Mouse (Mus musculus) thymus, adult 2 months (tissue): ENCODE measurements around the gene Sall1. TPM values are rescaled to one million over a fixed set of nuclear protein-coding genes. Genes with fewer than 3 reads are reported as not detected.

Experiments used
- DNase-seq: peaks from one replicate; pipeline ENCODE4 v3.0.0; 2021
- H3K27ac ChIP-seq: fragments of 200-500 bp; 2 replicates; pipeline ENCODE4 v1.5.1; 2012; ENCODE audit warnings: low read length, control low read depth; ENCODE audit not compliant: control insufficient read depth, insufficient read depth
- H3K27me3 ChIP-seq: fragments of 200-500 bp; 2 replicates; pipeline ENCODE4 v1.6.1; 2012; ENCODE audit warnings: mild to moderate bottlenecking, low read length, moderate library complexity, mixed read lengths; ENCODE audit not compliant: control insufficient read depth, insufficient read depth
- H3K36me3 ChIP-seq: fragments of 200-500 bp; 2 replicates; pipeline ENCODE4 v1.6.1; 2012; ENCODE audit warnings: mild to moderate bottlenecking, low read length, moderate library complexity; ENCODE audit not compliant: control insufficient read depth, insufficient read depth
- H3K4me1 ChIP-seq: fragments of 200-500 bp; replicated peaks from 2 replicates; pipeline ENCODE4 v1.6.1; 2012; ENCODE audit warnings: low read length; ENCODE audit not compliant: control insufficient read depth, insufficient read depth
- H3K4me3 ChIP-seq: fragments of 200-500 bp; 2 replicates; pipeline ENCODE4 v1.5.1; 2012; ENCODE audit warnings: mild to moderate bottlenecking, low read length, control low read depth, moderate library complexity; ENCODE audit not compliant: control insufficient read depth, insufficient read depth
- CTCF ChIP-seq: fragments of 200-500 bp; IDR thresholded peaks from 2 replicates; pipeline ENCODE4 v1.5.1; 2012; ENCODE audit warnings: mild to moderate bottlenecking, control low read depth, low read length, moderate library complexity, borderline replicate concordance; ENCODE audit not compliant: control insufficient read depth, poor library complexity, insufficient read depth; ENCODE audit errors: extremely low read depth
- POLR2A ChIP-seq: fragments of 200-500 bp; IDR thresholded peaks from 2 replicates; pipeline ENCODE4 v1.6.1; 2012; ENCODE audit warnings: mild to moderate bottlenecking, low read length, control low read depth, moderate library complexity; ENCODE audit not compliant: control insufficient read depth, poor library complexity, insufficient read depth; ENCODE audit errors: extremely low read depth
- WGBS: fragments of 180-500 bp; shearing (Covaris S2); methylation state at CpG from one replicate; pipeline ENCODE4 v1.1.7; 2018; 5-methylcytosine and 5-hydroxymethylcytosine counted together
- polyA plus RNA-seq: library from polyadenylated mRNA; depleted of rRNA; stranded (reverse); fragments of >200 nt; gene quantifications from 2 replicates; pipeline ENCODE4 v1.2.3, GENCODE M21; 2012

Gene Sall1
- polyA plus RNA-seq, 1 experiment = 0.03 TPM

GRCm38 (mm10) chr8:89012853-89013534 is 31.0 kb downstream of the Sall1 start:
- no peak overlapping the region for H3K27ac ChIP-seq

DNA sequence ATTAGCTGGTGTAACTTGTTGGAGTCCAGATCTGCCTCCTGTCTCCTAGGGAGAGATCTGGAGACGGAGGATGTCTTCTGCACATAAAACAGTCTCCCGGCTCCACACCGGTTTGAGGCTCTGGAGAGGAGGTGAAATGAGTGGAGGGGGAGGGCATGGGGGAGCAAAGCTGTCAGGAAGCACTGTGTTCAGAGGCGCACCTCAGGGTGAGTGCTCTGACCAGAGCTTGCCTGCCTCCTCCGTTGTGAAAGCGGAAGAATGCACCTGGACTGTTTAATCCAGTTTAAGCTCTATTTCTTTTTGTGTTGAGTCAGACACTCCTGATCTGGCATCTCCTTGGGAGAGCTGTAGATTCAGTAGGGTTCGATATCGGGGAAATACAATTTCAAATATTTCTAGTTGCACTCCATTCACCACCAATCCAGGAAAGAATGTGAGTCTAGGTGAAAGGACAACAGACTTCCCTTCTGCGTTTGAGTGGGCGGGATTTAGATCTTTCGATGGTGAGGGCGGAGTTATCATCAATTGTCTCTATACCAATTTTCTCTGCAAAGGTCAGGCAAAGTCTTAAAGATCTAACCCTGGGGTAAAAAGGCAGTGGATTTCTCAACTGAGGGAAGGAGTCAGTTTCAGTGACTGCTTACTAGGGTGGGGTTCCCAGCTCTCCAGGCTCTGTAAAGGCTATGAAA is 31.8 kb downstream of the Sall1 start:
- Histone ChIP-seq H3K36me3 (no peaks in the 10 kb centered on the region), H3K4me3 (no peak overlapping the region), H3K4me1 (no peaks in the 10 kb centered on the region), H3K27me3 (no peaks in the 10 kb centered on the region), H3K27ac (no peak overlapping the region)
- no peak for TF ChIP-seq CTCF
- no peak for TF ChIP-seq POLR2A
- WGBS = 52% methylated on average over 12 of the region's 12 CpGs
- DNase-seq = no peak

More at GRCm38 (mm10) chr8:89012853-89013534, 31.0 kb downstream of the Sall1 start:
- Histone ChIP-seq H3K4me3 (no peak overlapping the region), H3K36me3 (no peaks in the 10 kb centered on the region), H3K4me1 (no peaks in the 10 kb centered on the region), H3K27me3 (no peaks in the 10 kb centered on the region)
- WGBS = 94% methylated on average over 6 of the region's 6 CpGs
- no peak for DNase-seq
- no peak for TF ChIP-seq CTCF
- TF ChIP-seq POLR2A = no peak

GRCm38 (mm10) chr8:89008784-89009183 is 35.2 kb downstream of the Sall1 start:
- Histone ChIP-seq H3K27ac (no peak overlapping the region), H3K4me1 (no peaks in the 10 kb centered on the region), H3K36me3 (no peaks in the 10 kb centered on the region), H3K27me3 (no peaks in the 10 kb centered on the region), H3K4me3 (no peak overlapping the region)
- DNase-seq = no peak
- WGBS = 70% methylated on average over 5 of the region's 7 CpGs
- TF ChIP-seq CTCF (no peak), POLR2A (no peak)

DNA sequence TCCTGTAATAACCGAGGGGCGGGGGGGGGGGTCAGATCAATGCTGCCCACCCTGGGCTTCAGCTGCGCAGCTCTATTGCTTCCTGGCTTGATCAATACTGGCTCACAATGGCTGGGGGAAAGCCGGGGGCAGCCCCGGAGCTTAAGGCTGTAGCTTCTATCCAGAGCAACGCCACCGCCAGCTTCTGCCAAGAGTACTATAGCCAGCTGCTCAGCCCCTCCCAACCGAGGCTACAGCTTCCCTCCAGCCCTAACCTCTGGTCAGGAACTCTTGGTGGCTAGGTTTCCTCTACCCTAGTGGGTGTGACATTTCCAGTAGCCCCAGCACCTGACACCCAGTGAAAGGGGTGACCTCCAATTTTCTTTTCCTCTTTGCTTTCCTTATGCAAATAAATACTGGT is 36.8 kb downstream of the Sall1 start:
- Histone ChIP-seq H3K27ac (no peak overlapping the region), H3K27me3 (no peaks in the 10 kb centered on the region), H3K4me1 (no peaks in the 10 kb centered on the region), H3K36me3 (no peaks in the 10 kb centered on the region), H3K4me3 (no peak overlapping the region)
- no peak for DNase-seq
- TF ChIP-seq POLR2A (no peak), CTCF (no peak)
- 1% methylated on average over 8 of the region's 8 CpGs for WGBS

GRCm38 (mm10) chr8:89006426-89006825 is 37.5 kb downstream of the Sall1 start:
- Histone ChIP-seq H3K27ac (no peak overlapping the region), H3K4me3 (no peak overlapping the region), H3K4me1 (no peaks in the 10 kb centered on the region), H3K27me3 (no peaks in the 10 kb centered on the region), H3K36me3 (no peaks in the 10 kb centered on the region)
- DNase-seq = no peak
- WGBS = 2% methylated on average over 34 of the region's 34 CpGs
- TF ChIP-seq CTCF (no peak), POLR2A (no peak)

DNA sequence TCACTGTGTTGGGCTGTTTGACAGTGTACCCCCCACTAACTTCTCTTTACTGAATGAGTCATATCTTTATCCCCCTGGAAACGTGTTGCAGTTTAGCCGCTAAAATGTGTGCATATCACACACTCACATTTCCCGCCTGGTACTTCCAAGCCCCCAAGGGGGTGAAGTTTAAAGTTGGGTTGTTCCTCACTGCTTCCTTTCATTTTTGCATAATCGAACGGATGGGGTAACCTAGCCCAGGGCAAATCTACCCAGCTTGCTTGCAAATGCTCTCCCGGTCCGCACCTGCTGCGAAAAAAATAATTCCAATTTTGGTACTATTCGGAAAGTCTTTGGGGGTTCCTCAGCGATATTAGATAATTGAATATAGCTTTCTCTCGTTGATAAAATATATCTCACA is 38.2 kb downstream of the Sall1 start:
- no peak overlapping the region for H3K4me3 ChIP-seq
- H3K36me3 ChIP-seq = no peaks in the 10 kb centered on the region
- 40% methylated on average over 11 of the region's 11 CpGs for WGBS
- no peak for DNase-seq
- H3K27me3 ChIP-seq = no peaks in the 10 kb centered on the region
- H3K4me1 ChIP-seq = no peaks in the 10 kb centered on the region
- no peak for TF ChIP-seq POLR2A
- no peak for TF ChIP-seq CTCF
- H3K27ac ChIP-seq = no peak overlapping the region

DNA sequence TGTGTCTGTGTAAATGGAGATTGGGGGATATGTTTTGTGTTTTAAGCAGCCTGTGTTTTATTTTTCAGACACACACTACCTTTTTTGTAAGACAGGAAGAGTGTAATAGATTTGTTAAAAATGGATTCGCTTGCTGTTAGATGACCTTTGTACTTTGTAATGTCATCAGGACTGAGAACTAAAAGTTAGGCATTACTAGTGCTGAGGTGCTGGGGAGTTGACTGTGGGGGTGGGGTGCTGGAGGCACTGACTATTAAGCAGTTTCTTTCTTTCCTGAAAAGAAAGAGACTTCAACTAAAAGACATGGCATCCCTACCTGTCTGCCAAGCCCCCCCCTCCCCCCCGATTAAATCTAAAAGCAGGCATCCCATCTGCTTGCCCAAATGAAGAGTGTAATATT is 39.9 kb downstream of the Sall1 start:
- no peak for TF ChIP-seq CTCF
- no peak for TF ChIP-seq POLR2A
- Histone ChIP-seq H3K4me1 (no peaks in the 10 kb centered on the region), H3K36me3 (no peaks in the 10 kb centered on the region), H3K4me3 (no peak overlapping the region), H3K27ac (no peak overlapping the region), H3K27me3 (no peaks in the 10 kb centered on the region)
- DNase-seq = no peak
- WGBS = 59% methylated on average over 2 of the region's 2 CpGs
